Comparison of ENCODE assay signal across 8 mouse cellular contexts in genomic region chr10:121476190-121476967, GRCm38 (mm10). TPM values are rescaled to one million over a fixed set of nuclear protein-coding genes. Genes with fewer than 3 reads are reported as not detected.
DNase-seq lines count a peak whose midpoint lies in the region; ATAC-seq and TF ChIP-seq lines count a peak whose summit lies in the region.

Rassf3 (minus strand) TSS chr10:121476347.

- intact Hi-C loops in left cerebral cortex, adult 2 months (cut with DNase I) = loop anchor here (10.0 kb wide), 1 partner anchor 172 kb away; no protein-coding TSS in a partner anchor

- peak within 1 kb of the TSS; percentile 62 for H3K9ac ChIP-seq in hindbrain, embryonic 15.5 days

- 1% methylated on average over 54 of the region's 62 CpGs for WGBS in hindbrain, embryonic 15.5 days
- WGBS in macrophage (ENCODE audit: missing documents) = 3% methylated on average over 42 of the region's 62 CpGs

- H3K4me3 ChIP-seq in hindbrain, embryonic 15.5 days = peak within 1 kb of the TSS; percentile 62
- peak within 1 kb of the TSS; percentile 72 for H3K4me3 ChIP-seq in left cerebral cortex, adult 2 months
- H3K4me3 ChIP-seq in macrophage (ENCODE audit: inconsistent target) = peak within 1 kb of the TSS; percentile 86

- peak within 1 kb of the TSS; percentile 62 for H3K27ac ChIP-seq in hindbrain, embryonic 15.5 days (replicated peaks)
- peak within 1 kb of the TSS; percentile 78 for H3K27ac ChIP-seq in left cerebral cortex, adult 2 months
- peak within 1 kb of the TSS; percentile 79 for H3K27ac ChIP-seq in macrophage

- peak within 1 kb of the TSS; percentile 97 for H3K4me2 ChIP-seq in hindbrain, embryonic 15.5 days

- H3K27me3 ChIP-seq in hindbrain, embryonic 15.5 days = peaks cover 4% of the 10 kb centered on the region; the same call in 1 of the 2 replicates

- peak; percentile 60 for ATAC-seq in activated CD4-positive, CD25-positive, alpha-beta regulatory T cell, adult 4 months
- peak; percentile 91 for ATAC-seq in hindbrain, embryonic 15.5 days (ENCODE audit: low FRiP score, low read depth)

- H3K36me3 ChIP-seq in hindbrain, embryonic 15.5 days = no peaks in the 10 kb centered on the region
- H3K36me3 ChIP-seq in macrophage (ENCODE audit: inconsistent target) = no peaks in the 10 kb centered on the region

- H3K4me1 ChIP-seq in hindbrain, embryonic 15.5 days (replicated peaks) = peaks cover 29% of the 10 kb centered on the region

- peaks cover 45% of the 10 kb centered on the region for H3K79me2 ChIP-seq in macrophage (ENCODE audit: inconsistent target)

- peak; percentile 37 for TF ChIP-seq CTCF in left cerebral cortex, adult 2 months (IDR thresholded peaks at IDR 0.05)

- peak; percentile 83 to 96 for DNase-seq in cerebellum, postnatal 4 days (ENCODE audit: low spot score in 2 of 2)
- peak; percentile 91 for DNase-seq in gastrocnemius, adult 18-20 months (ENCODE audit: low spot score)
- DNase-seq in left cerebral cortex, adult 2 months (ENCODE audit: extremely low spot score in 1 of 2, low spot score in 2 of 2) = peak; percentile 82 to 86
- DNase-seq in retina, postnatal 7 days (ENCODE audit: low read depth, low spot score) = peak; percentile 87
- peak; percentile 96 for DNase-seq in urinary bladder, adult 2 months (ENCODE audit: low spot score)

- H3K9me3 ChIP-seq in hindbrain, embryonic 15.5 days = no peaks in the 10 kb centered on the region

RNA-seq across cellular contexts. Expression of gene Rassf3, which starts in this region (rescaled TPM):
- polyA plus RNA-seq in activated CD4-positive, CD25-positive, alpha-beta regulatory T cell, adult 4 months (2017; shearing (Covaris generic)) = 1 to 10 TPM; 5.7 to 7.0 TPM
- total RNA-seq in gastrocnemius, adult 18-20 months (2021) = 10 to 100 TPM; 34.7 to 47.5 TPM
- polyA plus RNA-seq in hindbrain, embryonic 15.5 days (2015; fragmentation: Nextera tagmentation; extraction: Ambion mirVana) = 5.1 TPM in 2 replicates
- total RNA-seq in left cerebral cortex, adult 2 months (2021) = 10 to 100 TPM; 39.4 to 40.1 TPM
- 100 to 1,000 TPM in 1 of 26 experiments, 10 to 100 TPM in 19, 1 to 10 TPM in 6; 4.9 to 154 (median 18.5) TPM for total RNA-seq in macrophage (2018; cell fraction: chromatin; rRNA removed)
- total RNA-seq in macrophage (2018; cell fraction: cytosol; rRNA removed) = 10 to 100 TPM; 19.5 to 87.4 (median 38.1) TPM
- total RNA-seq in macrophage (2018; cell fraction: nucleus; rRNA removed) = 100 to 1,000 TPM in 2 of 26 experiments, 10 to 100 TPM in 24; 14.4 to 130 (median 28.3) TPM
- 38.9 to 52.7 TPM (median 40.3 TPM) in 3 replicates for polyA plus RNA-seq in macrophage (2018)
- polyA plus RNA-seq in urinary bladder, adult 2 months (2012; rRNA removed) = 106 and 139 TPM in 2 replicates

Comparison
In these comparisons a context has a peak if more than half of its experiments do, and no peak if none do; other contexts are left out.
1. Peak in every context shown above with its lines: DNase-seq, ATAC-seq, H3K4me3 ChIP-seq and H3K27ac ChIP-seq.